Mouse (Mus musculus): ENCODE measurements at regions not wholly inside any gene's neighbourhood (a gene's known extent, or its start where the extent isn't known, plus 50 kb on each side); places are given as distances from the start of the nearest gene placed in this dataset.

DNA sequence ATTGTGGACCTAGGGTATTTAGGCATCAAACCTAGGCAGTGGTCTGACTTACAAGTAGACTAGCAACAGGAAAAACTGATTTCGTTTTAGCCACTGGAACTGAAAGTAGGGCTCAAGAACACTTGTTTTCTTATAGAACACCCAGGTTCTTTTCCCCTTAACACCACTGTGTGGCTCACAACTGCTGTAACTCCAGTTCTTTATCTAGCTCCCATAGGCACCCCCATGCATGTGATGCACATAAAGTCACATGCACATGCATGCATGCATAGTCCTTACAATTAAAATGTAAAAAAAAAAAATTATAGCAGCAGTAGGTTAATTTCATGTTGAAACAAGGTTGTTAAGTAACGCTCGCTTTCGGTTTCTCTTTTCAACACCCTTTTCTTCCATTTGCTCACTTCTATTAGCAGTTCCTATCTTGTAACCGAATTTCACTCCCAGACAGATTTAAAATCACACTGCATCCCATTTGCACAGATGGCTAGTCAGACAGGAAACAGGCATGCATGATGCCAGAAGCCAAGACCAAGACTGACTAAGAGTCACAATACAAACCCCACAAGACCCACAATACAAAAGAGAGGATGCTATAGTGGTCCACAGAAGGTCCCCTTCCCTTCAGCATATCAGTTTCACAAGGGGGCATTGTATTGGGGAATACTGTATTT, 1540.3 kb upstream of the Slc10a2 start:
- no peak overlapping the region for H3K27ac ChIP-seq
- 87% methylated on average over 5 of the region's 5 CpGs for WGBS
- no peak for DNase-seq (ENCODE audit: low spot score)
- no peaks in the 10 kb centered on the region for H3K36me3 ChIP-seq
- H3K4me1 ChIP-seq = no peaks in the 10 kb centered on the region
- H3K4me3 ChIP-seq = no peak overlapping the region
- H3K27me3 ChIP-seq (ENCODE audit: low read depth, poor library complexity, severe bottlenecking) = no peaks in the 10 kb centered on the region
- no peaks in the 10 kb centered on the region for H3K9me3 ChIP-seq (replicated peaks)

DNA sequence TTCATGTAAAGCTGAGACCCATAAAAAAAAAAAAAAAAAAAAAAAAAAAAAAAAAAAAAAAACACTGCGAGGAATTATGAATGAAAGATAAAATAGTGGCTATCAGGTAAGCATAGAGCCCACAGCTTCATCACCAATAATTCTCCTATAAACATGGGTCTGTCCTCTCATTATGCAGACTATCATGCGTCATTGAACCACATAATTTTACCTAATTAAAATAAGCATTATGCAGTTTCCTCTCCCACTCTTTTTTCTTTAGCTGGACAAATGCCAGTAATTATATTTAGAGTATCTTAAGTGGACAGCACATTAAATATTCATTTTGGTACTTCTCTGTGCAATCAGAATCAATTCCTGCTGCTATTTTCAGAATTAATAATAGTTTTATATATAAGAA, 1539.2 kb upstream of the Slc10a2 start:
- Histone ChIP-seq H3K4me1 (no peaks in the 10 kb centered on the region), H3K36me3 (no peaks in the 10 kb centered on the region), H3K27ac (no peak overlapping the region), H3K9me3 (replicated peaks) (no peaks in the 10 kb centered on the region), H3K4me3 (no peak overlapping the region), H3K27me3 (ENCODE audit: low read depth, poor library complexity, severe bottlenecking) (no peaks in the 10 kb centered on the region)
- no peak for DNase-seq (ENCODE audit: low spot score)
- 99% methylated on average over 2 of the region's 2 CpGs for WGBS

DNA sequence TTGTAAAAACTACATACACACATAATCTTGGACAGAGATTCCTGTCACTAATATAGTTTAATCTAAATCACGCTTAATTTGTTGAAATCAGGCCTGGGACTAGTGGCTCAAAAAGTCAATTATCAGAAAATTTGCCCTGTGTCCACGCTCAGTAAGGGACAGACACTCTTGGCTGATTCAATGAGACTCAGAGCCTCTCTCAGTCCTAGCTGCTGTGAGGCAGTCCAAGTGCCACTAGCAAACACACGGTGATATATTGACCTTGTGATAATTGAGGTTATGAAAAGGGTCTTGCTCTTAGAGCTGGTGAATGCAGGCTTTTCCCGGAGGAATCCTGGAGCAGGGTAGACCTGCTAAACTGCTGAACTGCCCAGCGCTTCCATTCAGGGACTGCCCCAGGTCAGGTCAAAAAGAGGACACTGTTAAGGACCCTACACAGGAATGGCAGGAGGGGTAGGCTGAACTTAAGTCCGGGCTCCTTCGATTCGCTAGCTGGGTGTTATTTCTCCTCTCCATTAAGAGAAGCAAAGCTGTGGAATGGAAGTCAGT, 1521.9 kb upstream of the Slc10a2 start:
- 68% methylated on average over 8 of the region's 8 CpGs for WGBS
- no peak for DNase-seq (ENCODE audit: low spot score)
- no peaks in the 10 kb centered on the region for H3K36me3 ChIP-seq

DNA sequence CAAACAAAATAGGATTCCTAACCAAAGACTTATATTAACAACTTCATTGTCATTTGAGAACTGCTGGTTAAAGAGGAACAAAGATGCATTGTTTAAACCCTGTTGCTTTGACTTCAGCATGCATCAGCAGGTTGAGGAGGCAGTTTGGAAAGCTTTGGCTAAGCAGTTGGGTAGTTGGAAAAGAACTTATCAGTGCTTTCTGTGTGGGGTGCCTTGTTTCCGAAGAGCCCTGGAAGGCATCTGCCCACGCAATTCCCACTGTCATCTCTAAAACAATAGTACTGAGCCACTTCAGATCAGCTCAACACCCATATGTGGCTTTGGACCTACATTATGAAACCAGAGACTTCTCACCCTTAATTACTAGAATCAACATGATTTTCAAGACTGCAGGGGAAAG, 1503.7 kb upstream of the Slc10a2 start:
- Histone ChIP-seq H3K9me3 (replicated peaks) (no peaks in the 10 kb centered on the region), H3K27ac (no peak overlapping the region), H3K36me3 (no peaks in the 10 kb centered on the region), H3K27me3 (ENCODE audit: low read depth, poor library complexity, severe bottlenecking) (no peaks in the 10 kb centered on the region), H3K4me1 (no peaks in the 10 kb centered on the region), H3K4me3 (no peak overlapping the region)
- no peak for DNase-seq (ENCODE audit: low spot score)
- WGBS = 85% methylated on average over 2 of the region's 2 CpGs

More for the DNA sequence above, 1521.9 kb upstream of the Slc10a2 start:
- no peaks in the 10 kb centered on the region for H3K9me3 ChIP-seq (replicated peaks)
- H3K4me1 ChIP-seq = no peaks in the 10 kb centered on the region
- no peaks in the 10 kb centered on the region for H3K27me3 ChIP-seq (ENCODE audit: low read depth, poor library complexity, severe bottlenecking)
- H3K4me3 ChIP-seq = no peak overlapping the region
- H3K27ac ChIP-seq = no peak overlapping the region

DNA sequence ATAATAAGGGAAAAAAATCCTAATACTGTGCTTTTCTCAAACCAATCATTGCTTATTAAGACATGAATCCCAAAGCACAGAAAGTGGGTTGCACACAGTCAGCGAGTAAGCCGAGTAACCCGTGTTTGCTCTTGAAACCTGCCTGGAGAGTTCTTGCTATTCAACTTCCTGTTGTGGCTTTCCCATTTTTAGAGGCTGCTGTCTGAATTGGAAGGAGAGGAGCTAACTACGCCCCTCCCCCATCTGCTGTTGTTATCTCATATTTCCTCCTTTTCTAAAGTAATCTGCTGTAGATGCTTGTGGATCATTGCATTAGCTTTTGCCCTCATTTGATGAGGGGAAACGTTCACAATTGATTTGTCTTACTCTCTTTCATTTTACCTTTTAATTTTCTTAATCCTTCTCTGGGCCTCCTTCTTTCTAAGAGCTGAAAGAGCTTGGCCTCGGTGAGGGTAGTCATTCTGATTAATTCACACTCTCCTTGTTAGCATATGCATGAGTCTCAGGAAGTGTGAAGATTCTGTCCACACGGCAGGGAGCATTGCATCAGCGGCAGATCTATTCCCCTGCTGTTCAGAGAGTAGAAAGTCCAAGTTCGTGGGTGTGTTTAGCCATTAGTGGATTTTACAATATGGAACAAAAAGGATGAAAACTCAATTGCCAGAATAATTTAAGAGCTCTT, 1501.8 kb upstream of the Slc10a2 start:
- Histone ChIP-seq H3K36me3 (no peaks in the 10 kb centered on the region), H3K27me3 (ENCODE audit: low read depth, poor library complexity, severe bottlenecking) (no peaks in the 10 kb centered on the region), H3K4me3 (no peak overlapping the region), H3K9me3 (replicated peaks) (no peaks in the 10 kb centered on the region), H3K4me1 (no peaks in the 10 kb centered on the region), H3K27ac (no peak overlapping the region)
- WGBS = 42% methylated on average over 9 of the region's 9 CpGs
- no peak for DNase-seq (ENCODE audit: low spot score)

DNA sequence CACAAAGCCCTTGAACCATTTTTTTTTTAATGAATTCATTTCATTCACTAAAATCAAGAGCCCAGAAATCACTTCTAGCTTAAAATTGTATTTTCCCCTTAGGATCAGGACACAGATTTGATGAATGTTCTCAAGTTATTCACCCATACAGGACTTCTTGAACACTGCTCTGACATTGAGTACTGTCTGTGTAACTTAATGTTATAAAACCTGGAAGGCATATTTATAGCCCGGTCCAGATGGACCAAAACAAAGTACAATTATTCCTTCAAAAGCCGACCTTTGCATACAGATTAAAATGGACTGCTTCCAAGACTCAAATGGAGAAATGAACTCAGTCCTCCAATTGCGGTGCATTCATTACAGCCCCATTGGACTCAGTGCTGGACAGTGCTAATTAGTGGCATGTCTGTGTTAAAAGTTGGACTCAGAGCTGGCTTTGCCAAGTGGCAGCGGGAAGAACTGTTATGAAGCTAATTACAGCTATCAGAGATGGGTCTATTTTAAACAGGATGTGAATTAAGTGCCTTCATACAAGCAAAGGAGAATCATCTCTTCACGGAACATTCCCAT, 1499.2 kb upstream of the Slc10a2 start:
- Histone ChIP-seq H3K4me1 (no peaks in the 10 kb centered on the region), H3K27me3 (ENCODE audit: low read depth, poor library complexity, severe bottlenecking) (no peaks in the 10 kb centered on the region), H3K4me3 (no peak overlapping the region), H3K36me3 (no peaks in the 10 kb centered on the region), H3K27ac (no peak overlapping the region), H3K9me3 (replicated peaks) (no peaks in the 10 kb centered on the region)
- no peak for DNase-seq (ENCODE audit: low spot score)
- WGBS = 91% methylated on average over 5 of the region's 5 CpGs

DNA sequence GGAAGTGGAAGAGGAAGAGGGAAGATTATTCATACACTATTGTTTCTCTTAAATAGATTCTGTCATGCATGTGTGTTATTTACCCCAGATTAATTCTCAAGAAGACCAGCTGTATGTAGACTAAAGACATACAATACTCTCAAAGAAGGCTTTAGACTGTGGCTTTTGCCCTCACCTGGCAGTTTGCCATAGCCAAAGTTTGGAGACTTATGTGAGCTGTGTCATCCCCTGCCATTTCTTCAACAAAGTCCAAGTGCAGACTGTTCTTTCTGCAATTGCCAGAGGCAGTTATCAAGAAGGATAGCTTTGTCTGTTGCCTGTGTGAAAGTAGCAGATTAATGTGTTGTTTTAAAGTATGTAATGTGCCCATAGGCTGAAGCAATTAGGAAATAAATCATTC, 1485.0 kb upstream of the Slc10a2 start:
- DNase-seq (ENCODE audit: low spot score) = no peak
- Histone ChIP-seq H3K4me3 (no peak overlapping the region), H3K27ac (no peak overlapping the region), H3K27me3 (ENCODE audit: low read depth, poor library complexity, severe bottlenecking) (no peaks in the 10 kb centered on the region), H3K9me3 (replicated peaks) (no peaks in the 10 kb centered on the region), H3K36me3 (no peaks in the 10 kb centered on the region), H3K4me1 (no peaks in the 10 kb centered on the region)

DNA sequence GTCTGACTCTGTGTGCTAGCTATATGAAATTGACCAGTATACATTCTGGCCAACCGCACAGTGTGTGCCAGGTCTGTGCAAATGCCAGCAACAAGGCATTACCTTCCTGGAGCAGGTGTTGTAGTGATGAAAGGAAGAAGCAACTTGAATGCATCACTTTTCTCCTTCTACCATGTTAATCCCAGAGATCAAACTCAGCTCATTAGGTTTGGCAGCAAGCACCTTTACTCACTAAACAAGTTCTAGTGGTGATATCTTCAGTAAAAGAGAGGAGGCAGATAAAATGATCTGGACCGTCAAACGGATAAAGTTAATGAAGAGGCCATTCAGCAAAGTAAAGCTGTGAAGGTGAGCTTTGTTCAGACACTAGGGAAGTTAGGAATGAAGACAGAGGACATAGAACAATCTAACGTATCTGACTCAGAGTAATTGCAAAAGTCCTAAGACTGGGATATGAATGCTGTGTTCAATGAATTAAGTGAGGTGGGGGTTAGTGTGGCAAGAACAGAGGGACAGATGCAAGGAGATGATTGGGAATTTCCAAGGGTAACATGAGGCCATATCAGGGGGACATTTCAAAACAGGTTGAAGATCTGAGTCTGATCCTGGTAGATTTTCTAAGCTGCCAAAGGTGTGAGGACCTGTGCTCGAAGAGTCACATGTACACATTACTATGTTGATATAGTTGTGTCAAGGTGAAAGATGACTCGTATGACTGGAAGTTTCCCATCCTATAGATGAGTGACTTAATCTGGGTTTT, 1478.4 kb upstream of the Slc10a2 start:
- no peaks in the 10 kb centered on the region for H3K9me3 ChIP-seq (replicated peaks)
- no peaks in the 10 kb centered on the region for H3K36me3 ChIP-seq
- no peak overlapping the region for H3K27ac ChIP-seq
- H3K27me3 ChIP-seq (ENCODE audit: low read depth, poor library complexity, severe bottlenecking) = no peaks in the 10 kb centered on the region
- WGBS = 89% methylated on average over 6 of the region's 6 CpGs
- no peak for DNase-seq (ENCODE audit: low spot score)
- no peaks in the 10 kb centered on the region for H3K4me1 ChIP-seq
- no peak overlapping the region for H3K4me3 ChIP-seq

DNA sequence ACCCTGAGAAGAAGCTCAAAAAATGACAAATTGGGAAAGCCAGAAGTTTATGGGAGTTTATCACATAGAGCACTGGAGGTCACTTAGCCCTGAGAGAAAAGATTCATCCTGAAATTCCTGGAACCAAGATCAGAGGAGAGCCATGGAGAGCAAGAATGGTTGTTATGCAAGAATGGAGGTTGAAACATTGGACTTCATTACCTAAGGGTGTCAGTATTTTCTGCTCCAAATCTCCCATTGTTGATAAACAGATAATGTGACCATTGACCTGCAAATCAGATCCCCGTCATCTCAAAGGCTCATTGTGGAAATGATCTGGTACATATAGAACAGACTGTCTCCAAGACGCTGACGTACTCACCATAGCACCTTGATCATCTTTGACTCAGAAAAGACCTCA, 1477.6 kb upstream of the Slc10a2 start:
- Histone ChIP-seq H3K9me3 (replicated peaks) (no peaks in the 10 kb centered on the region), H3K27me3 (ENCODE audit: low read depth, poor library complexity, severe bottlenecking) (no peaks in the 10 kb centered on the region), H3K4me1 (no peaks in the 10 kb centered on the region), H3K36me3 (no peaks in the 10 kb centered on the region), H3K4me3 (no peak overlapping the region), H3K27ac (no peak overlapping the region)
- 96% methylated on average over 3 of the region's 3 CpGs for WGBS
- DNase-seq (ENCODE audit: low spot score) = no peak

DNA sequence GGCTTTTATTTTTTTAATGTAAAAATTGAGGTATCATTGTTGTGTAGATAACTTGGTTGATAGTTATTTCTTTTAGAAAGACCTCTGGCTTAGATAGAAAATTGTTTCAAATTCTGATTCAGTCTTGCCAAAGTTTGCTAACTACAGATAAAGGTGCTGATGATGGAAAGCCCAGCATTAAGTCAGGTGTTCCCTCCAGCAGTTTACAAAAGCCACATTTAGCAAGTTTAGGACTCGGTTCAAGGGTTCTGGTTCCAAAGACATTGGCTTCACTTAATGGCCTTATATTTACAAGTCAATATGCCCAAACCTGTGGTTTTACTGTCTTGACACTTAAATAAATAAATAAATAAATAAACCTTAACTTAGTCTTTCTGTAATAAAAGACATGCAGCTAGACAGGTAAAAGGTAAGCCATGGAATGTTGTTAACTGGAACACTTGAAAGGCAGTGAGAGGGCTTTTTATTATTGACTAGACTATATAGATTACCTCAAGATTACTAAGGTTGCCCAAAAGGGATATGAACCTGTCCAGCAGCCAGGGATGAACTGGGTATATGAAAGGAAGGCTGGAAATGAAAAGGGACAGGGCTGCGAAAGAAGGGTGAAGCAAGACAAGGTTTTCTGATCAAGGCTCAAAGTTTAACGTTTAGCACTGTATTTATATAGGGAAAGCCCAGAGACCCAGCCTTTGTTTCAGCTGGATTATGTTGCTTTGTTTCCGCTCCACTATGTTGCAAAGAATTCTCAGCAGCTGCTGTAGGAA, 1472.9 kb upstream of the Slc10a2 start:
- Histone ChIP-seq H3K4me3 (no peak overlapping the region), H3K27me3 (ENCODE audit: low read depth, poor library complexity, severe bottlenecking) (no peaks in the 10 kb centered on the region), H3K36me3 (no peaks in the 10 kb centered on the region), H3K27ac (no peak overlapping the region), H3K9me3 (replicated peaks) (no peaks in the 10 kb centered on the region), H3K4me1 (no peaks in the 10 kb centered on the region)
- DNase-seq (ENCODE audit: low spot score) = no peak
- 79% methylated on average over 4 of the region's 4 CpGs for WGBS

DNA sequence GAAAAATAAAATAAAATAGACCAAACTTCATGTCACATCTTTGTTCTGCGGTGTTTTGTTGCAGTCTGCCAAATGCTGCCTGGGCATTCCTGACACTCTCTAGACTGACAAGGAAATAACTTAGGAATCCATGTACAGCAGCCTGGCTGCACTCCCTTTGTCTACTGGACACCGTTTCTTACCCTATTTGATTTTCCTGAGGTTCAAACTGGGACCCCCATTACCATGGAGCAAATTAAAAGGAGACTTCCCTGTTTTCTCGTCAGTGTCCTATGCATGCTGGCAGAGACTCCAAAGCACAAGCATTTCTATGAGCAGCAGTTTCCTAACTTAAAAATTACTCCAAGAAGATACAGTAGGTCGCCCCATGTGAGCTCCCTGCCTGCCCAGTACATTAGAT, 1470.1 kb upstream of the Slc10a2 start:
- H3K9me3 ChIP-seq (replicated peaks) = no peaks in the 10 kb centered on the region
- no peaks in the 10 kb centered on the region for H3K27me3 ChIP-seq (ENCODE audit: low read depth, poor library complexity, severe bottlenecking)
- H3K4me3 ChIP-seq = no peak overlapping the region
- H3K4me1 ChIP-seq = no peaks in the 10 kb centered on the region; the same call in 1 of the 2 replicates
- 80% methylated on average over 4 of the region's 4 CpGs for WGBS
- no peaks in the 10 kb centered on the region for H3K36me3 ChIP-seq
- H3K27ac ChIP-seq = no peak overlapping the region
- DNase-seq (ENCODE audit: low spot score) = no peak

DNA sequence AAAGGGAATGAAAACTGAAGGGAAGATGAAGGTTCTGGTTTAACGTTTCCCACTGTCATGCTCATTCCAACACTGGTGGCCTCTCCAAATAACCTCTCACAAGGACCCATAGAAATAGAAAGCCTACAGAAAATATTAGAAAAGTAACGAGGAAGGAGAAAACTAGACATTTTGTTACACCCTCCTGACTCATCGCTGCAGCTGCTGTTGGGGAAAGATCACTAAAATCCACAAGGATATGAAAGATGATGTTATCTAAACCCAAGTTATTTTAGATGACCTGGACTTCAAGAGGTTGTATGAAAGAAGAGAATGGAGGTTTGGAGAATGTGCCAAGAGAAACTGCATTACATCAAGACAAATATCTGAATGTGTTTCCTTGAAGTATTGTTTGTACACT, 1468.3 kb upstream of the Slc10a2 start:
- no peaks in the 10 kb centered on the region for H3K9me3 ChIP-seq (replicated peaks)
- H3K27ac ChIP-seq = no peak overlapping the region
- no peaks in the 10 kb centered on the region; the same call in 1 of the 2 replicates for H3K4me1 ChIP-seq
- no peak for DNase-seq (ENCODE audit: low spot score)
- H3K27me3 ChIP-seq (ENCODE audit: low read depth, poor library complexity, severe bottlenecking) = no peaks in the 10 kb centered on the region
- H3K36me3 ChIP-seq = no peaks in the 10 kb centered on the region
- no peak overlapping the region for H3K4me3 ChIP-seq
- 82% methylated on average over 3 of the region's 3 CpGs for WGBS

Measured in limb, embryonic 10.5 days (tissue).